Mouse (Mus musculus) brain, adult 2 months (tissue): ENCODE data around the gene Vmn1r206.
"Not testable (repeated sequence)": the region's sequence is repeated elsewhere in the genome, so short reads cannot be mapped to it uniquely, and the experiment has no call there.

ENCODE experiments used
- DNase-seq: peaks from one replicate; pipeline ENCODE4 v3.0.0; 2011; ENCODE audit warnings: low read depth, low spot score

Vmn1r206 gene

DNA sequence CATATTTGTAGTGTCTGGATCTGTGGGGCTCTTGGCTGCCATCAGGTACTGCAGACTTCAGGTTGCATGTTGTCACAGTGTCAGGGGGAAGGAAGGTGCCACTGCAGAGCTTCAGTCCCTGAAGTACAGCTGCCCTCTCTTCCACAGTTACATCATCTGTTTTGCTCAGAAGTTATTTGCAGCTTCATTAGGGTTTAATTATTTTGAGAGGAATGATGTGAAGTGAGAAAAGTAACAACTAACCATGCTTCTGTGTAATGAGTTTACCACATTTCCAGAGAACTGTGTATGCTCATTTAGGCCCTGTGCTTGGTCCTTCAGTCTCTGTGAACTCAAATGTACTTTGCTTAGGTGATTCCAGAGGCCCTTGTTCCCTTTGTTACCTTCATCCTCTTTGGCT, at the start of gene Vmn1r206:
Gene Vmn1r206 (minus strand): TSS at position 101 of the 400 bp plus-strand sequence.
- DNase-seq, result not testable (repeated sequence)

DNA sequence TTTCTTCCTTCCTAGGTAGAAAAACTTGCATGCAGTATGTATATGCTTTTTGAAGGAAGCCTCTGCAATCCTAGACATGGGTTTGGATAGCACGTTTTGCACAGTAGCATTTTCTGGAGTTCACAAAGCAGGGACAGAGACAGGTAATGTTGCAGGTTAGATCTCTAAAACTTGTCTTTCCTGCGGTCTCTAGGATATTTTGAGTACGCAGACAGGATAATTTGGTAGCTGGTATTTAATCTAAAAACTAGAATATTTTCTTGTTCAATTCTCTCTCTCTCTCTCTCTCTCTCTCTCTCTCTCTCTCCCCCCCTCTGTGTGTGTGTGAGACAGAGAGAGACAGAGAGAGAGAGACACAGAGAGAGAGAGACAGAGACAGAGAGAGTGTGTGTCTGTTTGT, 31.2 kb downstream of the Vmn1r206 start, which contains the start of gene Vmn1r205:
Gene Vmn1r205 (minus strand): TSS at position 101 of the 400 bp plus-strand sequence.
- DNase-seq, result no peak

DNA sequence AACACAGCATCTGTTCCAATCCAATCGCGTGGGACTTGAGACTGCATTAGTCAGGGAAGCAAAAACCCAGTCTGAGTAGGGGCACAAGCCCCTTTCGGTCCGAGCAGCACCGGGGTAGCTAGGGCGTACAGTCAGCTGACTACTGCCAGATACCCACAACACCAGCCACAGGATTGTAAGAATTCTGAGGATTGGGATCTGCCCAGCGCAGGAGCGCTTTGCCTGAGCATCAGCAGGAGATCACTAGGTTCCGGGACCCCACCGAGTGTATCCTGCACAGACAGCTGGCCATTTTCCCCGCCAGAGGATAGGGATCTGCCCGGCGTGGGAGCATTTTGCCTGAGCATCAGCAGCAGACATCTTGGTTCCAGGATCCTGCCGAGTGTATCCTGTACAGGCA, 40.7 kb downstream of the Vmn1r206 start:
- DNase-seq, result not testable (repeated sequence)

DNA sequence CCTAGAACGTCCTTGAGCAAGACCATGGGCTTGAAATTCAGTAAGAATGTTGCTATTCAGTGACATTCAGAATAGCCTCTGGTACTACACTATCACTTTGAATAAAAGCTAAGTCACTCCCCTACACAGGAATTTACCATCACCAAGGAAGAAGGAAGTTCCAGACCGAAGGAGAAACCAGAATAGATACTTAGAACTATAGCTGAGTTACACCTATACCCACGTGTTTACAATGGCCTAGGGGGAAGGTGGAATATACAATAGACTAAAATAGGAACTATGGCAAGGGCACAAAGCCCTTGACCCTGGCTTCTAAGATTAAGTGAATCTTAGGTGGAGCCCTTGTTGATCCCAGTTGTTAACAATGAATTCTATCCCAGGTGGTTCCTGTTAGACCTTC, 49.1 kb downstream of the Vmn1r206 start:
- not testable (repeated sequence) for DNase-seq
